Mouse (Mus musculus) splenic B cell, adult 2 months (primary cell): ENCODE measurements around the gene Nudt10.
"Not testable (repeated sequence)": the region's sequence is repeated elsewhere in the genome, so short reads cannot be mapped to it uniquely, and the experiment has no call there.

Experiments used
- DNase-seq: peaks from one replicate; pipeline ENCODE4 v3.0.0-alpha.2; 2011; ENCODE audit warnings: low read depth, low spot score
- H3K27me3 ChIP-seq: 2 replicates; pipeline ENCODE4 v1.6.1; 2012; ENCODE audit warnings: mild to moderate bottlenecking, low read length, moderate library complexity, mixed read lengths; ENCODE audit not compliant: control insufficient read depth, poor library complexity, insufficient read depth, severe bottlenecking
- H3K36me3 ChIP-seq: 2 replicates; pipeline ENCODE4 v1.6.1; 2012; ENCODE audit warnings: mild to moderate bottlenecking, low read length, moderate library complexity, mixed read lengths; ENCODE audit not compliant: control insufficient read depth, poor library complexity, insufficient read depth, severe bottlenecking

Gene Nudt10

DNA sequence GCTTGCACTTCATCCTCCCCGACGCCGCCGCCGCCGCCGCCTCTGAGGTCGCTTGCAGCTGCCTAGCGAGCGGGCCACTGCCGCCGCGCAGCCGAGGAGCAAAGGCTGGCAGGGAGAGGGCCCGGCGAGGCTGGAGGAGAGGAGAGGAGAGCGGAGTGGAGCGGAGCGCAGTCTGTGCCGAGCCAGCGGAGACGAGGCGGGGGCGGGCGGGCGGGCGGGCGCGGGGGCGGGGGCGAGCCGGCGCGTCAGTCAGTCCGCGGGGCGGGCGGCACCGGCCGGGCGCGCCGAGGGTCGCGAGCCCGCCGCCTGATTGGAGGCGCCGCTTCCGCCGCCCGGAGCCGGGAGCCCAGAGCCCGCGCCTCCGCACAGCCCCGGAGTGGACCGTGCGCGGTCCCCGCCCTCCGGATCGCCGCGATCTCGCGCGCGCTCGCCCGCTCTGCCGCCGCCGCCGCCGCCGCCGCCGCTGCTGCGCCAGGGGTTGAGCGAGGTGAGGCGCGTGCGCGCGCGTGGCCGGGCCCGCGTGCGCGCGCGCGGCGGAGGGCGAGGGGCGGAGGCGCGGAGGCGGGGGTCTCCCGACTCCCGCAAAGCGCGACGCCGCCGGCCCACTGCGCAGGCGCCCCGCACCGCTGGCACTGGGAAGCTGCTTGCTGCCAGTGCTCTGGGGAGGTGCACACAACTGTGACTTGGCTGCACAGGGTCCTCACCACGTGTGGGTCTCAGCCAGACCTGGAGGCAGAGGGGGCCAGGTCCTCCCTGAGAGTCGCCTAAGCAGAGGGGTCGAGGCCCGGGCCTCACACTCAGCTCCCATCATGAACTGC lies at the start of gene Nudt10:
Gene Nudt10, minus strand, starts transcription at position 193 of the 818 bp plus-strand sequence.
- H3K27me3 ChIP-seq, DNase-seq, H3K36me3 ChIP-seq: not testable (repeated sequence)

DNA sequence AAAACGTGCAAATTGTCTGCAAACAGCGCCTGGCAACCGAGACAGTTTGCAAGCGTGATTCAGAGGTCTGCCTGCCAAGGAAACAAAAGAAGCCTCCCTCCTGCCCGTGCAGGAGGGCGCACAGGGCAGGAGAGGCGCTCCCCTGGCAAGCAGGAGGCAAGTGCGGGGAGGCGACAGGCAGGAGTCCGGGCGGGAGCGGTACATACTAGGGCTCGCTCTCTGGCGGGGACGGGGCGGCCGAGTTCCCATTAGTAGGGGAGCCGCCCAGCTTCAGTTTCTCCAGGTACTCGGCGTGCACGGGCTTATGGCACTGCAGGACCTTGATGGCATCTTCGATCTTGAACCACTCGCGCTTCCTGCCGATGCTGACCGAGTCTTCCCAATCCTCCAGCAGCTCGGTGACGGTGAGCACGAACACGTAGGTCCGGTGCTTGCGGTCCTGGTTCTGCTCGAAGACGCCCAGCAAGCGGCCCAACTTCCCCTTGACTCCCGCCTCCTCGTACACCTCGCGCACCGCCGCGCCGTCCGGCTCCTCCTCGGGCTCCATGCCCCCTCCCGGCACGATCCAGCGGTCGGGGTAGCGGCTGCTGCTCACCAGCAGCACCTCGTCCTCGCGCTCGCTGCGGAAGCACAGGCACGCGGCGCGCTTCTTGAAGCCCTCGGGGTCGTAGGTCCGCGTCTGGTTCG lies 536 bp downstream of the Nudt10 start:
- not testable (repeated sequence) for DNase-seq, H3K27me3 ChIP-seq

DNA sequence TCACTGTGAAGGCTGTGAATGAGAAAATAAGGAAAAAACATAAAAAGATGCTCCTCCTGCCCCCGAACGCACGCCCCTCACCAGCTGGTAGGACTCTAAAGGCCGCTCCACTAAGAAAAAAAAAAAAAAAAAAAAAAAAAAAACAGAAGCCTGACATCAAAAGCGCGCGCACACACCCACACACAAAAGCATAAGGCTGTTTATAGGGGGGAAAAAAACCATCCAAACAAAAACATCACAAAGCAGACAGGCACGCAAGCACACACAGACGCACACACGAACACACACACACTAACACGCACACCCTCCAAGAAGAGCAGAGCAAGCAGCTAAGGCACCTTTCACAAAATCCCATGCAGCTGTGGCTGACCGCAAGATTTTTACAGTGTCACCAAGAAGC lies 1.1 kb downstream of the Nudt10 start:
- DNase-seq, result no peak
- Histone ChIP-seq H3K36me3 (no peaks in the 10 kb centered on the region), H3K27me3 (no peaks in the 10 kb centered on the region)

More for the DNA sequence above, 536 bp downstream of the Nudt10 start:
- not testable (repeated sequence) for H3K36me3 ChIP-seq
